Mouse (Mus musculus): ENCODE data around the gene Mindy3. TPM values are rescaled to one million over a fixed set of nuclear protein-coding genes. Genes with fewer than 3 reads are reported as not detected.

Mindy3 gene
- polyA plus RNA-seq, 1 experiment = 52.2 TPM

GRCm38 (mm10) chr2:12384389-12384788, 34.9 kb downstream of the Mindy3 start:
- TF ChIP-seq EP300 (IDR thresholded peaks at IDR 0.05; ENCODE audit: insufficient read depth, low read depth, low read length) = no peak
- no peak for TF ChIP-seq POLR2A (IDR thresholded peaks at IDR 0.05; ENCODE audit: insufficient read depth, low read length)
- TF ChIP-seq CTCF (IDR thresholded peaks at IDR 0.05; ENCODE audit: low read depth, low read length) = no peak
- no peaks in the 10 kb centered on the region; the same call in 1 of the 2 replicates for H3K36me3 ChIP-seq (ENCODE audit: control insufficient read depth, insufficient read depth, low read length, poor library complexity, severe bottlenecking)
- no peak overlapping the region for H3K4me3 ChIP-seq (ENCODE audit: low read depth, low read length)
- no peaks in the 10 kb centered on the region for H3K27me3 ChIP-seq (ENCODE audit: control insufficient read depth, insufficient read depth, low read length, poor library complexity, severe bottlenecking)
- H3K27ac ChIP-seq (ENCODE audit: insufficient read depth, low read length) = no peak overlapping the region
- no peaks in the 10 kb centered on the region for H3K4me1 ChIP-seq (ENCODE audit: control insufficient read depth, insufficient read depth, low read length)
- no peaks in the 10 kb centered on the region for H3K9me3 ChIP-seq (replicated peaks; ENCODE audit: control insufficient read depth, insufficient read depth, low read length, poor library complexity, severe bottlenecking)
- H3K9ac ChIP-seq (ENCODE audit: low read depth, poor library complexity, severe bottlenecking) = no peak overlapping the region

GRCm38 (mm10) chr2:12382650-12383049, 36.6 kb downstream of the Mindy3 start:
- TF ChIP-seq EP300 (IDR thresholded peaks at IDR 0.05; ENCODE audit: insufficient read depth, low read depth, low read length) = no peak
- TF ChIP-seq POLR2A (IDR thresholded peaks at IDR 0.05; ENCODE audit: insufficient read depth, low read length) = no peak
- no peak for TF ChIP-seq CTCF (IDR thresholded peaks at IDR 0.05; ENCODE audit: low read depth, low read length)
- Histone ChIP-seq H3K27me3 (ENCODE audit: control insufficient read depth, insufficient read depth, low read length, poor library complexity, severe bottlenecking) (no peaks in the 10 kb centered on the region), H3K4me1 (ENCODE audit: control insufficient read depth, insufficient read depth, low read length) (no peaks in the 10 kb centered on the region), H3K9ac (ENCODE audit: low read depth, poor library complexity, severe bottlenecking) (no peak overlapping the region), H3K27ac (ENCODE audit: insufficient read depth, low read length) (no peak overlapping the region), H3K9me3 (replicated peaks; ENCODE audit: control insufficient read depth, insufficient read depth, low read length, poor library complexity, severe bottlenecking) (no peaks in the 10 kb centered on the region), H3K36me3 (ENCODE audit: control insufficient read depth, insufficient read depth, low read length, poor library complexity, severe bottlenecking) (no peaks in the 10 kb centered on the region; the same call in 1 of the 2 replicates), H3K4me3 (ENCODE audit: low read depth, low read length) (no peak overlapping the region)

GRCm38 (mm10) chr2:12380233-12380632, 39.0 kb downstream of the Mindy3 start:
- Histone ChIP-seq H3K4me3 (ENCODE audit: low read depth, low read length) (no peak overlapping the region), H3K36me3 (ENCODE audit: control insufficient read depth, insufficient read depth, low read length, poor library complexity, severe bottlenecking) (no peaks in the 10 kb centered on the region; the same call in 1 of the 2 replicates), H3K27ac (ENCODE audit: insufficient read depth, low read length) (no peak overlapping the region), H3K4me1 (ENCODE audit: control insufficient read depth, insufficient read depth, low read length) (no peaks in the 10 kb centered on the region), H3K27me3 (ENCODE audit: control insufficient read depth, insufficient read depth, low read length, poor library complexity, severe bottlenecking) (no peaks in the 10 kb centered on the region), H3K9ac (ENCODE audit: low read depth, poor library complexity, severe bottlenecking) (no peak overlapping the region), H3K9me3 (replicated peaks; ENCODE audit: control insufficient read depth, insufficient read depth, low read length, poor library complexity, severe bottlenecking) (no peaks in the 10 kb centered on the region)
- TF ChIP-seq POLR2A (IDR thresholded peaks at IDR 0.05; ENCODE audit: insufficient read depth, low read length) (no peak), EP300 (IDR thresholded peaks at IDR 0.05; ENCODE audit: insufficient read depth, low read depth, low read length) (no peak), CTCF (IDR thresholded peaks at IDR 0.05; ENCODE audit: low read depth, low read length) (no peak)

- Histone ChIP-seq H3K27me3 (ENCODE audit: control insufficient read depth, insufficient read depth, low read length, poor library complexity, severe bottlenecking) (no peaks in the 10 kb centered on the region), H3K9ac (ENCODE audit: low read depth, poor library complexity, severe bottlenecking) (no peak overlapping the region), H3K4me3 (ENCODE audit: low read depth, low read length) (no peak overlapping the region), H3K4me1 (ENCODE audit: control insufficient read depth, insufficient read depth, low read length) (no peaks in the 10 kb centered on the region), H3K36me3 (ENCODE audit: control insufficient read depth, insufficient read depth, low read length, poor library complexity, severe bottlenecking) (no peaks in the 10 kb centered on the region; the same call in 1 of the 2 replicates), H3K27ac (ENCODE audit: insufficient read depth, low read length) (no peak overlapping the region), H3K9me3 (replicated peaks; ENCODE audit: control insufficient read depth, insufficient read depth, low read length, poor library complexity, severe bottlenecking) (no peaks in the 10 kb centered on the region)
- TF ChIP-seq CTCF (IDR thresholded peaks at IDR 0.05; ENCODE audit: low read depth, low read length) (no peak), POLR2A (IDR thresholded peaks at IDR 0.05; ENCODE audit: insufficient read depth, low read length) (no peak), EP300 (IDR thresholded peaks at IDR 0.05; ENCODE audit: insufficient read depth, low read depth, low read length) (no peak)
These were observed 40.7 kb downstream of the Mindy3 start for GRCm38 (mm10) chr2:12378591-12378990.

GRCm38 (mm10) chr2:12377024-12377423, 42.2 kb downstream of the Mindy3 start:
- no peaks in the 10 kb centered on the region for H3K4me1 ChIP-seq (ENCODE audit: control insufficient read depth, insufficient read depth, low read length)
- TF ChIP-seq CTCF (IDR thresholded peaks at IDR 0.05; ENCODE audit: low read depth, low read length) (no peak), EP300 (IDR thresholded peaks at IDR 0.05; ENCODE audit: insufficient read depth, low read depth, low read length) (no peak), POLR2A (IDR thresholded peaks at IDR 0.05; ENCODE audit: insufficient read depth, low read length) (no peak)
- H3K9me3 ChIP-seq (replicated peaks; ENCODE audit: control insufficient read depth, insufficient read depth, low read length, poor library complexity, severe bottlenecking) = no peaks in the 10 kb centered on the region
- H3K27ac ChIP-seq (ENCODE audit: insufficient read depth, low read length) = no peak overlapping the region
- no peak overlapping the region for H3K4me3 ChIP-seq (ENCODE audit: low read depth, low read length)
- no peaks in the 10 kb centered on the region; the same call in 1 of the 2 replicates for H3K36me3 ChIP-seq (ENCODE audit: control insufficient read depth, insufficient read depth, low read length, poor library complexity, severe bottlenecking)
- no peak overlapping the region for H3K9ac ChIP-seq (ENCODE audit: low read depth, poor library complexity, severe bottlenecking)
- H3K27me3 ChIP-seq (ENCODE audit: control insufficient read depth, insufficient read depth, low read length, poor library complexity, severe bottlenecking) = no peaks in the 10 kb centered on the region

- TF ChIP-seq CTCF (IDR thresholded peaks at IDR 0.05; ENCODE audit: low read depth, low read length) (no peak), POLR2A (IDR thresholded peaks at IDR 0.05; ENCODE audit: insufficient read depth, low read length) (no peak), EP300 (IDR thresholded peaks at IDR 0.05; ENCODE audit: insufficient read depth, low read depth, low read length) (no peak)
These were observed 46.4 kb downstream of the Mindy3 start for GRCm38 (mm10) chr2:12372883-12373282.

More at GRCm38 (mm10) chr2:12372883-12373282, 46.4 kb downstream of the Mindy3 start:
- no peaks in the 10 kb centered on the region for H3K9me3 ChIP-seq (replicated peaks; ENCODE audit: control insufficient read depth, insufficient read depth, low read length, poor library complexity, severe bottlenecking)
- H3K4me3 ChIP-seq (ENCODE audit: low read depth, low read length) = no peak overlapping the region
- H3K27ac ChIP-seq (ENCODE audit: insufficient read depth, low read length) = no peak overlapping the region
- H3K4me1 ChIP-seq (ENCODE audit: control insufficient read depth, insufficient read depth, low read length) = no peaks in the 10 kb centered on the region
- no peaks in the 10 kb centered on the region for H3K36me3 ChIP-seq (ENCODE audit: control insufficient read depth, insufficient read depth, low read length, poor library complexity, severe bottlenecking)
- no peak overlapping the region for H3K9ac ChIP-seq (ENCODE audit: low read depth, poor library complexity, severe bottlenecking)
- no peaks in the 10 kb centered on the region for H3K27me3 ChIP-seq (ENCODE audit: control insufficient read depth, insufficient read depth, low read length, poor library complexity, severe bottlenecking)
